34 mouse cellular contexts compared by ENCODE assay signal in genomic region chr11:115372737-115373136, GRCm38 (mm10). TPM values are rescaled to one million over a fixed set of nuclear protein-coding genes. Genes with fewer than 3 reads are reported as not detected.
DNase-seq lines count a peak whose midpoint lies in the region; ATAC-seq and TF ChIP-seq lines count a peak whose summit lies in the region.
"Had no signal": no experiment of that assay in that cellular context is flagged by ENCODE, and none has a peak within 500 bp of the region (broad histone marks: within the 10 kb centered on the region; RNA-seq: fewer than 3 reads in every experiment).

No protein-coding gene starts in this region.

- no peaks in the 10 kb centered on the region for H3K27me3 ChIP-seq in hindbrain, postnatal 0 days (ENCODE audit: insufficient read depth, low read length)
- peaks cover 94% of the 10 kb centered on the region for H3K27me3 ChIP-seq in hindbrain, embryonic 10.5 days (ENCODE audit: insufficient read depth, poor library complexity, severe bottlenecking)
- no peaks in the 10 kb centered on the region for H3K27me3 ChIP-seq in midbrain, postnatal 0 days (ENCODE audit: insufficient read depth, low read length)
- peaks cover 92% of the 10 kb centered on the region for H3K27me3 ChIP-seq in midbrain, embryonic 10.5 days (ENCODE audit: low read depth, poor library complexity, severe bottlenecking)
- H3K27me3 ChIP-seq: forebrain, embryonic 15.5 days had no signal

- DNase-seq in hindbrain, postnatal 0 days (ENCODE audit: low spot score): no peak
- no peak for DNase-seq in hindbrain, embryonic 10.5 days (ENCODE audit: low spot score)
- DNase-seq in left cerebral cortex, adult 2 months (ENCODE audit: extremely low spot score in 1 of 2, low spot score in 2 of 2): no peak
- no peak for DNase-seq in left cerebral cortex, postnatal 36 days (ENCODE audit: low spot score in 2 of 2)
- DNase-seq in midbrain, postnatal 0 days (ENCODE audit: low spot score): no peak
- no peak for DNase-seq in midbrain, embryonic 10.5 days (ENCODE audit: low spot score)
- DNase-seq: adrenal gland, adult 2 months; adrenal gland, postnatal 14 days; cerebellum, adult 11 months; cerebellum, adult 2 months; cerebellum, adult 9-11 months; cerebellum, postnatal 36 days; embryo, embryonic 11 days; gastrocnemius, postnatal 25 days; heart, adult 18-20 months; heart, postnatal 14 days had no signal

- intact Hi-C loops in left cerebral cortex, adult 2 months (cut with DNase I): no loop called here
- intact Hi-C loops in left cerebral cortex, postnatal 36 days (cut with DNase I): no loop called here

- WGBS in hindbrain, postnatal 0 days: 43% methylated on average over 2 of the region's 2 CpGs
- WGBS in hindbrain, embryonic 10.5 days: 43% methylated on average over 2 of the region's 2 CpGs
- WGBS in midbrain, postnatal 0 days: 51% methylated on average over 2 of the region's 2 CpGs
- 46% methylated on average over 2 of the region's 2 CpGs for WGBS in midbrain, embryonic 10.5 days

- H3K4me2 ChIP-seq in hindbrain, postnatal 0 days (ENCODE audit: low read depth, low read length): no peak overlapping the region
- H3K4me2 ChIP-seq in midbrain, postnatal 0 days (ENCODE audit: low read depth, low read length, poor library complexity, severe bottlenecking): no peak overlapping the region
- H3K4me2 ChIP-seq: embryonic facial prominence, embryonic 13.5 days; forebrain, embryonic 12.5 days; forebrain, embryonic 15.5 days; heart, embryonic 13.5 days; hindbrain, embryonic 13.5 days had no signal

- H3K9me3 ChIP-seq in hindbrain, postnatal 0 days (ENCODE audit: low read length): no peaks in the 10 kb centered on the region
- no peaks in the 10 kb centered on the region for H3K9me3 ChIP-seq in hindbrain, embryonic 10.5 days
- no peaks in the 10 kb centered on the region for H3K9me3 ChIP-seq in midbrain, postnatal 0 days (ENCODE audit: low read length)
- no peaks in the 10 kb centered on the region for H3K9me3 ChIP-seq in midbrain, embryonic 10.5 days (replicated peaks)
- H3K9me3 ChIP-seq: embryonic facial prominence, embryonic 10.5 days; embryonic facial prominence, embryonic 13.5 days; forebrain, embryonic 12.5 days; forebrain, embryonic 15.5 days; heart, embryonic 10.5 days; heart, embryonic 13.5 days; hindbrain, embryonic 13.5 days had no signal

- H3K36me3 ChIP-seq in hindbrain, postnatal 0 days (ENCODE audit: insufficient read depth, low read length): no peaks in the 10 kb centered on the region
- no peaks in the 10 kb centered on the region for H3K36me3 ChIP-seq in hindbrain, embryonic 10.5 days
- H3K36me3 ChIP-seq in midbrain, postnatal 0 days (ENCODE audit: insufficient read depth, low read length): no peaks in the 10 kb centered on the region
- no peaks in the 10 kb centered on the region for H3K36me3 ChIP-seq in midbrain, embryonic 10.5 days
- H3K36me3 ChIP-seq: embryonic facial prominence, embryonic 10.5 days; embryonic facial prominence, embryonic 13.5 days; forebrain, embryonic 12.5 days; forebrain, embryonic 15.5 days; heart, embryonic 10.5 days; heart, embryonic 13.5 days; hindbrain, embryonic 13.5 days had no signal

- H3K27ac ChIP-seq in hindbrain, postnatal 0 days: no peak overlapping the region
- H3K27ac ChIP-seq in hindbrain, embryonic 10.5 days: no peak overlapping the region
- peak overlapping the region; percentile 91; the same call in 1 of the 2 replicates for H3K27ac ChIP-seq in left cerebral cortex, adult 2 months
- no peak overlapping the region for H3K27ac ChIP-seq in midbrain, postnatal 0 days (ENCODE audit: low read depth, low read length)
- H3K27ac ChIP-seq in midbrain, embryonic 10.5 days (replicated peaks): no peak overlapping the region
- H3K27ac ChIP-seq: embryonic facial prominence, embryonic 10.5 days; embryonic facial prominence, embryonic 13.5 days; forebrain, embryonic 12.5 days; forebrain, embryonic 15.5 days; heart, embryonic 10.5 days; heart, embryonic 13.5 days; hindbrain, embryonic 13.5 days had no signal

- no peak overlapping the region for H3K9ac ChIP-seq in hindbrain, postnatal 0 days (replicated peaks; ENCODE audit: low read length)
- H3K9ac ChIP-seq in midbrain, postnatal 0 days (replicated peaks; ENCODE audit: low read length, poor library complexity, severe bottlenecking): no peak overlapping the region
- H3K9ac ChIP-seq: embryonic facial prominence, embryonic 13.5 days; forebrain, embryonic 12.5 days; forebrain, embryonic 15.5 days; heart, embryonic 13.5 days; hindbrain, embryonic 13.5 days had no signal

- ATAC-seq in hindbrain, postnatal 0 days: no peak
- ATAC-seq in midbrain, postnatal 0 days (ENCODE audit: low FRiP score): no peak
- ATAC-seq: CD4-positive, CD25-positive, alpha-beta regulatory T cell, adult 4 months; forebrain, embryonic 15.5 days; hindbrain, embryonic 16.5 days; inflammation-experienced regulatory T-cells, adult 6 months had no signal

- peaks cover 10% of the 10 kb centered on the region for H3K4me1 ChIP-seq in hindbrain, postnatal 0 days (ENCODE audit: insufficient read depth, low read length)
- peaks cover 14% of the 10 kb centered on the region for H3K4me1 ChIP-seq in hindbrain, embryonic 10.5 days (replicated peaks)
- 0 out of 2 replicates have a peak, but pooled peaks cover 10% of the 10 kb centered on the region for H3K4me1 ChIP-seq in midbrain, postnatal 0 days (ENCODE audit: insufficient read depth, low read length)
- peaks cover 13% of the 10 kb centered on the region for H3K4me1 ChIP-seq in midbrain, embryonic 10.5 days

- H3K4me3 ChIP-seq in hindbrain, postnatal 0 days (ENCODE audit: low read length): no peak overlapping the region
- no peak overlapping the region for H3K4me3 ChIP-seq in hindbrain, embryonic 10.5 days
- no peak overlapping the region for H3K4me3 ChIP-seq in left cerebral cortex, adult 2 months
- no peak overlapping the region for H3K4me3 ChIP-seq in midbrain, postnatal 0 days (ENCODE audit: low read depth, low read length)
- no peak overlapping the region for H3K4me3 ChIP-seq in midbrain, embryonic 10.5 days
- H3K4me3 ChIP-seq: embryonic facial prominence, embryonic 10.5 days; embryonic facial prominence, embryonic 13.5 days; erythroblast, embryonic 14.5 days; forebrain, embryonic 12.5 days; forebrain, embryonic 15.5 days; heart, embryonic 10.5 days; heart, embryonic 13.5 days; hindbrain, embryonic 13.5 days had no signal

- peak; percentile 15 for TF ChIP-seq CTCF in hindbrain, postnatal 0 days (IDR thresholded peaks at IDR 0.05; ENCODE audit: low read depth)
- TF ChIP-seq CTCF in left cerebral cortex, adult 2 months (IDR thresholded peaks at IDR 0.05): peak; percentile 21
- peak; percentile 35; the same call in 1 of the 2 replicates for TF ChIP-seq CTCF in midbrain, postnatal 0 days (IDR thresholded peaks at IDR 0.05)

RNA-seq across cellular contexts. Expression of gene Hid1, which starts 5.2 kb away (rescaled TPM):
- 78.9 and 87.5 TPM in 2 replicates for total RNA-seq in hindbrain, postnatal 0 days (2014; rRNA removed)
- 55.3 and 58.1 TPM in 2 replicates for polyA plus RNA-seq in hindbrain, postnatal 0 days (2015; fragmentation: Nextera tagmentation; extraction: Ambion mirVana)
- polyA plus RNA-seq in hindbrain, embryonic 10.5 days (2016; fragmentation: Nextera tagmentation; extraction: Ambion mirVana): 11.3 and 14.8 TPM in 2 replicates
- 100 to 1,000 TPM; 117 to 121 TPM for total RNA-seq in left cerebral cortex, adult 2 months (2021)
- 100 to 1,000 TPM; 106 to 107 TPM for total RNA-seq in left cerebral cortex, postnatal 36 days (2021)
- total RNA-seq in midbrain, postnatal 0 days (2014; rRNA removed): 96.0 and 106 TPM in 2 replicates
- polyA plus RNA-seq in midbrain, postnatal 0 days (2015; fragmentation: Nextera tagmentation; extraction: Ambion mirVana): 65.6 TPM in 2 replicates
- polyA plus RNA-seq in midbrain, embryonic 10.5 days (2016; fragmentation: Nextera tagmentation; extraction: Ambion mirVana): 12.1 and 18.1 TPM in 2 replicates
- polyA plus RNA-seq: erythroblast, embryonic 14.5 days had no signal

RNA-seq across cellular contexts. Expression of gene Cdr2l, which starts 9.0 kb away (rescaled TPM):
- total RNA-seq in hindbrain, postnatal 0 days (2014; rRNA removed): 70.8 and 72.3 TPM in 2 replicates
- polyA plus RNA-seq in hindbrain, postnatal 0 days (2015; fragmentation: Nextera tagmentation; extraction: Ambion mirVana): 17.7 and 18.8 TPM in 2 replicates
- polyA plus RNA-seq in hindbrain, embryonic 10.5 days (2016; fragmentation: Nextera tagmentation; extraction: Ambion mirVana): 16.1 and 21.4 TPM in 2 replicates
- total RNA-seq in left cerebral cortex, adult 2 months (2021): 10 to 100 TPM; 25.0 to 26.4 TPM
- 10 to 100 TPM; 20.6 to 23.1 TPM for total RNA-seq in left cerebral cortex, postnatal 36 days (2021)
- 66.0 and 68.8 TPM in 2 replicates for total RNA-seq in midbrain, postnatal 0 days (2014; rRNA removed)
- polyA plus RNA-seq in midbrain, postnatal 0 days (2015; fragmentation: Nextera tagmentation; extraction: Ambion mirVana): 16.0 and 17.2 TPM in 2 replicates
- polyA plus RNA-seq in midbrain, embryonic 10.5 days (2016; fragmentation: Nextera tagmentation; extraction: Ambion mirVana): 16.1 and 19.7 TPM in 2 replicates
- polyA plus RNA-seq: CD4-positive, CD25-positive, alpha-beta regulatory T cell, adult 4 months; inflammation-experienced regulatory T-cells, adult 6 months had no signal

RNA-seq across cellular contexts. Expression of gene Mrpl58, which starts 30.8 kb away (rescaled TPM):
- 138 and 204 TPM in 2 replicates for total RNA-seq in hindbrain, postnatal 0 days (2014; rRNA removed)
- polyA plus RNA-seq in hindbrain, postnatal 0 days (2015; fragmentation: Nextera tagmentation; extraction: Ambion mirVana): 205 and 210 TPM in 2 replicates
- polyA plus RNA-seq in hindbrain, embryonic 10.5 days (2016; fragmentation: Nextera tagmentation; extraction: Ambion mirVana): 228 and 253 TPM in 2 replicates
- total RNA-seq in left cerebral cortex, adult 2 months (2021): 100 to 1,000 TPM; 113 to 118 TPM
- 100 to 1,000 TPM; 115 to 119 TPM for total RNA-seq in left cerebral cortex, postnatal 36 days (2021)
- total RNA-seq in midbrain, postnatal 0 days (2014; rRNA removed): 69.2 and 78.1 TPM in 2 replicates
- 187 and 201 TPM in 2 replicates for polyA plus RNA-seq in midbrain, postnatal 0 days (2015; fragmentation: Nextera tagmentation; extraction: Ambion mirVana)
- polyA plus RNA-seq in midbrain, embryonic 10.5 days (2016; fragmentation: Nextera tagmentation; extraction: Ambion mirVana): 256 and 270 TPM in 2 replicates

RNA-seq across cellular contexts. Expression of gene Otop3, which starts 38.2 kb away (rescaled TPM):
- total RNA-seq in hindbrain, postnatal 0 days (2014; rRNA removed): 2.2 and 3.6 TPM in 2 replicates
- polyA plus RNA-seq in hindbrain, postnatal 0 days (2015; fragmentation: Nextera tagmentation; extraction: Ambion mirVana): 2.7 and 2.8 TPM in 2 replicates
- polyA plus RNA-seq in hindbrain, embryonic 10.5 days (2016; fragmentation: Nextera tagmentation; extraction: Ambion mirVana): 0.08 TPM in 1 of 2 replicates, not detected in the other
- total RNA-seq in left cerebral cortex, adult 2 months (2021): not detected
- total RNA-seq in left cerebral cortex, postnatal 36 days (2021): under 1 TPM in 1 of 2 experiments, not detected in 1; 0.12 TPM
- total RNA-seq in midbrain, postnatal 0 days (2014; rRNA removed): 2.1 and 3.7 TPM in 2 replicates
- 1.8 and 2.1 TPM in 2 replicates for polyA plus RNA-seq in midbrain, postnatal 0 days (2015; fragmentation: Nextera tagmentation; extraction: Ambion mirVana)
- polyA plus RNA-seq in midbrain, embryonic 10.5 days (2016; fragmentation: Nextera tagmentation; extraction: Ambion mirVana): 0.37 and 0.42 TPM in 2 replicates
- total RNA-seq: adrenal gland, adult 2 months; adrenal gland, postnatal 14 days; gastrocnemius, adult 8-10 months; gastrocnemius, postnatal 25 days; heart, adult 18-20 months; heart, postnatal 14 days; hematopoietic stem cell, adult 5-6 weeks; MEL had no signal
- polyA plus RNA-seq: C2C12; CD4-positive, CD25-positive, alpha-beta regulatory T cell, adult 4 months; cortical plate, adult 2 months; embryonic facial prominence, embryonic 10.5 days; embryonic facial prominence, embryonic 13.5 days; erythroblast, embryonic 14.5 days; forebrain, embryonic 12.5 days; gonadal fat pad, adult 2 months; heart, embryonic 13.5 days; heart, embryonic 16.5 days; inflammation-experienced regulatory T-cells, adult 6 months had no signal

RNA-seq across cellular contexts. Expression of gene Atp5h, which starts 47.0 kb away (rescaled TPM):
- total RNA-seq in hindbrain, postnatal 0 days (2014; rRNA removed): 203 and 240 TPM in 2 replicates
- 1,097 and 1,122 TPM in 2 replicates for polyA plus RNA-seq in hindbrain, postnatal 0 days (2015; fragmentation: Nextera tagmentation; extraction: Ambion mirVana)
- polyA plus RNA-seq in hindbrain, embryonic 10.5 days (2016; fragmentation: Nextera tagmentation; extraction: Ambion mirVana): 878 and 961 TPM in 2 replicates
- 100 to 1,000 TPM; 436 to 465 TPM for total RNA-seq in left cerebral cortex, adult 2 months (2021)
- total RNA-seq in left cerebral cortex, postnatal 36 days (2021): 100 to 1,000 TPM; 417 to 474 TPM
- total RNA-seq in midbrain, postnatal 0 days (2014; rRNA removed): 319 and 329 TPM in 2 replicates
- 934 and 951 TPM in 2 replicates for polyA plus RNA-seq in midbrain, postnatal 0 days (2015; fragmentation: Nextera tagmentation; extraction: Ambion mirVana)
- polyA plus RNA-seq in midbrain, embryonic 10.5 days (2016; fragmentation: Nextera tagmentation; extraction: Ambion mirVana): 926 and 929 TPM in 2 replicates
